Mouse (Mus musculus) intestine, embryonic 15.5 days (tissue): ENCODE data around the gene Olfr1425. TPM values are rescaled to one million over a fixed set of nuclear protein-coding genes. Genes with fewer than 3 reads are reported as not detected.
"Not testable (repeated sequence)": the region's sequence is repeated elsewhere in the genome, so short reads cannot be mapped to it uniquely, and the experiment has no call there.

Experiments
- ATAC-seq: fragments of 200-750 bp; cut with Nextera tagmentation; 2 replicates; pipeline ENCODE4 v1.8.0; 2017; ENCODE audit warnings: moderate TSS enrichment, moderate library complexity
- H3K27ac ChIP-seq: fragments of 300-500 bp; sonication (generic); 2 replicates; pipeline ENCODE4 v1.5.1; 2015; ENCODE audit warnings: mild to moderate bottlenecking, inconsistent platforms
- H3K27me3 ChIP-seq: fragments of 300-500 bp; sonication (generic); replicated peaks from 2 replicates; pipeline ENCODE4 v1.6.1; 2015; ENCODE audit warnings: inconsistent platforms
- H3K36me3 ChIP-seq: fragments of 300-500 bp; sonication (generic); 2 replicates; pipeline ENCODE4 v1.6.1; 2015; ENCODE audit warnings: inconsistent platforms
- H3K4me1 ChIP-seq: fragments of 300-500 bp; sonication (generic); replicated peaks from 2 replicates; pipeline ENCODE4 v1.6.1; 2015; ENCODE audit warnings: inconsistent platforms
- H3K4me2 ChIP-seq: fragments of 300-500 bp; sonication (generic); replicated peaks from 2 replicates; pipeline ENCODE4 v1.6.1; 2015; ENCODE audit warnings: mild to moderate bottlenecking, inconsistent platforms
- H3K4me3 ChIP-seq: fragments of 300-500 bp; sonication (generic); replicated peaks from 2 replicates; pipeline ENCODE4 v1.5.1; 2015; ENCODE audit warnings: inconsistent platforms
- H3K9ac ChIP-seq: fragments of 300-500 bp; sonication (generic); 2 replicates; pipeline ENCODE4 v1.6.1; 2015; ENCODE audit warnings: inconsistent platforms
- H3K9me3 ChIP-seq: fragments of 300-500 bp; sonication (generic); 2 replicates; pipeline ENCODE4 v1.6.1; 2016; ENCODE audit warnings: inconsistent platforms
- WGBS: fragments of 180-500 bp; shearing (Covaris S2); methylation state at CpG from one replicate; pipeline ENCODE4 v1.1.7; 2015; 5-methylcytosine and 5-hydroxymethylcytosine counted together
- polyA plus RNA-seq: library from polyadenylated mRNA; unstranded; fragments of >200 nt; fragmentation: Nextera tagmentation; extraction: Ambion mirVana; gene quantifications from 2 replicates; pipeline ENCODE4 v1.2.1, GENCODE M21; 2015

Olfr1425 gene
- polyA plus RNA-seq = not detected in 2 replicates

GRCm38 (mm10) chr19:12077631-12078030, at the start of gene Olfr1425:
Gene Olfr1425 (minus strand): TSS chr19:12077731.
- H3K4me2 ChIP-seq, H3K27me3 ChIP-seq, H3K27ac ChIP-seq, ATAC-seq, H3K9ac ChIP-seq, H3K36me3 ChIP-seq, H3K9me3 ChIP-seq, H3K4me1 ChIP-seq, H3K4me3 ChIP-seq: not testable (repeated sequence)
- 87% methylated on average over 4 of the region's 4 CpGs for WGBS

GRCm38 (mm10) chr19:12123103-12123502, 45.6 kb upstream of the Olfr1425 start, which contains the start of gene Olfr76:
Gene Olfr76 (minus strand): TSS chr19:12123203.
- Histone ChIP-seq H3K27ac (no peak within 1 kb of the TSS), H3K4me3 (no peak within 1 kb of the TSS), H3K36me3 (no peaks in the 10 kb centered on the region), H3K4me2 (no peak within 1 kb of the TSS), H3K27me3 (no peaks in the 10 kb centered on the region), H3K9ac (no peak within 1 kb of the TSS), H3K4me1 (no peaks in the 10 kb centered on the region), H3K9me3 (no peaks in the 10 kb centered on the region)
- WGBS = 70% methylated on average over 3 of the region's 3 CpGs
- no peak for ATAC-seq

- WGBS = 91% methylated on average over 3 of the region's 3 CpGs
- no peaks in the 10 kb centered on the region for H3K27me3 ChIP-seq
- H3K4me1 ChIP-seq = no peaks in the 10 kb centered on the region
- H3K9ac ChIP-seq = no peak overlapping the region
- no peak overlapping the region for H3K27ac ChIP-seq
- no peak overlapping the region for H3K4me2 ChIP-seq
- no peak for ATAC-seq
- H3K9me3 ChIP-seq = no peaks in the 10 kb centered on the region
- H3K4me3 ChIP-seq = no peak overlapping the region
- H3K36me3 ChIP-seq = no peaks in the 10 kb centered on the region
Measured at GRCm38 (mm10) chr19:12116464-12116863, 38.9 kb upstream of the Olfr1425 start.

GRCm38 (mm10) chr19:12115797-12116196, 38.3 kb upstream of the Olfr1425 start, which contains the start of gene Olfr1428:
Gene Olfr1428 (minus strand): TSS chr19:12115897.
- WGBS = 78% methylated on average over 1 of the region's 1 CpGs
- H3K27me3 ChIP-seq = no peaks in the 10 kb centered on the region
- ATAC-seq = no peak
- no peak within 1 kb of the TSS for H3K4me3 ChIP-seq
- no peaks in the 10 kb centered on the region for H3K9me3 ChIP-seq
- no peak within 1 kb of the TSS for H3K27ac ChIP-seq
- H3K36me3 ChIP-seq = no peaks in the 10 kb centered on the region
- H3K4me1 ChIP-seq = no peaks in the 10 kb centered on the region
- no peak within 1 kb of the TSS for H3K4me2 ChIP-seq
- H3K9ac ChIP-seq = no peak within 1 kb of the TSS

GRCm38 (mm10) chr19:12113807-12114206, 36.3 kb upstream of the Olfr1425 start:
- Histone ChIP-seq H3K9me3 (no peaks in the 10 kb centered on the region), H3K9ac (no peak overlapping the region), H3K4me2 (no peak overlapping the region), H3K27ac (no peak overlapping the region), H3K4me1 (no peaks in the 10 kb centered on the region), H3K27me3 (no peaks in the 10 kb centered on the region), H3K36me3 (no peaks in the 10 kb centered on the region), H3K4me3 (no peak overlapping the region)
- ATAC-seq = no peak
- WGBS = 45% methylated on average over 1 of the region's 1 CpGs

- WGBS = 69% methylated on average over 1 of the region's 1 CpGs
- H3K27ac ChIP-seq = no peak overlapping the region
Measured at GRCm38 (mm10) chr19:12104541-12104940, 27.0 kb upstream of the Olfr1425 start.

GRCm38 (mm10) chr19:12103234-12103633, 25.7 kb upstream of the Olfr1425 start, which contains the start of gene Olfr1427:
Gene Olfr1427 (minus strand): TSS chr19:12103334.
- ATAC-seq = no peak
- WGBS = 96% methylated on average over 2 of the region's 2 CpGs
- H3K4me1 ChIP-seq = no peaks in the 10 kb centered on the region

More at GRCm38 (mm10) chr19:12104541-12104940, 27.0 kb upstream of the Olfr1425 start:
- no peaks in the 10 kb centered on the region for H3K27me3 ChIP-seq
- H3K4me3 ChIP-seq = no peak overlapping the region
- no peak overlapping the region for H3K4me2 ChIP-seq
- no peaks in the 10 kb centered on the region for H3K4me1 ChIP-seq
- ATAC-seq = no peak
- H3K9ac ChIP-seq = no peak overlapping the region
- no peaks in the 10 kb centered on the region for H3K36me3 ChIP-seq
- H3K9me3 ChIP-seq = no peaks in the 10 kb centered on the region

GRCm38 (mm10) chr19:12091913-12092312, 14.4 kb upstream of the Olfr1425 start, which contains the start of gene Olfr1426:
Gene Olfr1426 (minus strand): TSS chr19:12092013.
- 86% methylated on average over 1 of the region's 1 CpGs for WGBS
- no peaks in the 10 kb centered on the region for H3K9me3 ChIP-seq
- no peaks in the 10 kb centered on the region for H3K27me3 ChIP-seq
- H3K4me3 ChIP-seq = no peak within 1 kb of the TSS
- H3K9ac ChIP-seq = no peak within 1 kb of the TSS
- H3K4me1 ChIP-seq = no peaks in the 10 kb centered on the region
- H3K36me3 ChIP-seq = no peaks in the 10 kb centered on the region
- H3K4me2 ChIP-seq = no peak within 1 kb of the TSS
- H3K27ac ChIP-seq = no peak within 1 kb of the TSS
- no peak for ATAC-seq

More at GRCm38 (mm10) chr19:12103234-12103633, 25.7 kb upstream of the Olfr1425 start, which contains the start of gene Olfr1427:
- no peak within 1 kb of the TSS for H3K4me3 ChIP-seq
- no peaks in the 10 kb centered on the region for H3K9me3 ChIP-seq
- H3K9ac ChIP-seq = no peak within 1 kb of the TSS
- no peak within 1 kb of the TSS for H3K27ac ChIP-seq
- H3K36me3 ChIP-seq = no peaks in the 10 kb centered on the region
- no peaks in the 10 kb centered on the region for H3K27me3 ChIP-seq
- no peak within 1 kb of the TSS for H3K4me2 ChIP-seq

DNA sequence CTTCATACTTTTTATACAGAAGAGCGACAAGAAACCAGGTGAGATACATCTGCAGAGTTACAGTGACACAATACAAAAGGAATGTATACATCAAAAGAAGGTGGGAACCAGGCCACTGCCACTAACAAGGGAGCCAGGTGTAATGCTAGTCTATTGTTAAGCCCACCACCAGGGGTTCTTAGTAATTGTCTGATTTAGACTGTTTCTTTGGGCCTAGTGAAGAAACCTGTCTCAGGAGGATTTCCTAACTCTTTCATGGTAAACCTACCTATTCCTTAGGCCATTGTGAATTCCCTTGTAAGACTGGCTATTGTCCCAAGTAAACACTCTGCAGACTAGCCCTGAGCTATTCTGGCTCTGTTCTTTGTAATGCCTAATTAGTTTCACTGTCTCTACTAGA, 8.0 kb downstream of the Olfr1425 start:
- WGBS = 79% methylated on average over 1 of the region's 1 CpGs
- not testable (repeated sequence) for H3K27me3 ChIP-seq, H3K36me3 ChIP-seq, H3K4me1 ChIP-seq, H3K9ac ChIP-seq, H3K27ac ChIP-seq, H3K4me2 ChIP-seq, ATAC-seq, H3K4me3 ChIP-seq, H3K9me3 ChIP-seq

DNA sequence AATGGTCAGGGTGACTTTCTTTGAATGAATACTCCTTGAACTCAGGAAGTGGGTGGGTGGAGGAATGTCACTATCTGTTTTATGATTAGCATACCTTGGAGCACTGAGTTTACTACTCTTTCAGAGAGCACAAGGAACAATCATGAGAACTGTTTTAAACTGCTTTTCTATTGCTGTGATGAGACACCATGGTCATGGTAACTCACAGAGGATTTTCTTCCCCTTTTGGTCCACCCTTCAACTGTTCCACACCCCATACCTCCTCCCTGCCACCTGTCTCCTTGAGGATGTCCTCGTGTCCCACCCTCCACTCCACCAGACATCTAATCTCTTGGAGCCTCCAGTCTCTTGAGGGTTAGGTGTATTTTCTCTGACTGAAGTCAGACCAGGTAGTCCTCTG, 9.7 kb downstream of the Olfr1425 start:
- H3K36me3 ChIP-seq, H3K9ac ChIP-seq: not testable (repeated sequence)
- 70% methylated on average over 1 of the region's 1 CpGs for WGBS

DNA sequence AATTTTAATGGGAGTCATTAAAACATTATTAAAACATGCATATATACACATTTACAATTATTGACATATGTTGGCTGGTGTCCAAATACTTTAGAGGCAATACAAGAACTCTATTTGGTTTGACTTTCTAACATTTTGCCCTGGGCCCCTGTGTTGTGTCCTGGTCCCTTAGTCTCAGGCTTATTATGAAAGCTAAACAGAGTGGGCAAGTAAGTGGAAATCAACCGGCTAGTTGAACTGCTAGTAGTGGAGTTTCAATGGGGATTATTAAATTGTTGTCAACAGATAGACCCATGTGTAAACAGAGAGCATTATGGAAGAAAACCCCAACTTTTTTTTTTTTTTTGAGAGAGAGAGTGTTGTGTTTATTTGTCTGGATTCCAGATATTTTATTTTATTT, 14.9 kb downstream of the Olfr1425 start, which contains the start of gene Olfr1424:
Gene Olfr1424, minus strand, starts transcription at position 101 of the 400 bp plus-strand sequence.
- not testable (repeated sequence) for ATAC-seq, H3K9me3 ChIP-seq, H3K27me3 ChIP-seq, H3K27ac ChIP-seq, H3K4me3 ChIP-seq, H3K4me2 ChIP-seq, H3K36me3 ChIP-seq, H3K4me1 ChIP-seq, H3K9ac ChIP-seq
- 91% methylated on average over 1 of the region's 1 CpGs for whole genome bisulfite sequencing

More for the DNA sequence above, 9.7 kb downstream of the Olfr1425 start:
- not testable (repeated sequence) for H3K4me3 ChIP-seq, H3K4me1 ChIP-seq, H3K9me3 ChIP-seq, H3K27ac ChIP-seq, H3K27me3 ChIP-seq, H3K4me2 ChIP-seq, ATAC-seq

- H3K4me2 ChIP-seq = no peak overlapping the region
- no peak overlapping the region for H3K9ac ChIP-seq
- 83% methylated on average over 5 of the region's 5 CpGs for WGBS
- ATAC-seq = no peak
- H3K4me1 ChIP-seq = no peaks in the 10 kb centered on the region
- no peak overlapping the region for H3K4me3 ChIP-seq
- no peaks in the 10 kb centered on the region for H3K9me3 ChIP-seq
- no peaks in the 10 kb centered on the region for H3K27me3 ChIP-seq
- no peaks in the 10 kb centered on the region for H3K36me3 ChIP-seq
- no peak overlapping the region for H3K27ac ChIP-seq
Measured at GRCm38 (mm10) chr19:12043163-12043562, 34.4 kb downstream of the Olfr1425 start.

DNA sequence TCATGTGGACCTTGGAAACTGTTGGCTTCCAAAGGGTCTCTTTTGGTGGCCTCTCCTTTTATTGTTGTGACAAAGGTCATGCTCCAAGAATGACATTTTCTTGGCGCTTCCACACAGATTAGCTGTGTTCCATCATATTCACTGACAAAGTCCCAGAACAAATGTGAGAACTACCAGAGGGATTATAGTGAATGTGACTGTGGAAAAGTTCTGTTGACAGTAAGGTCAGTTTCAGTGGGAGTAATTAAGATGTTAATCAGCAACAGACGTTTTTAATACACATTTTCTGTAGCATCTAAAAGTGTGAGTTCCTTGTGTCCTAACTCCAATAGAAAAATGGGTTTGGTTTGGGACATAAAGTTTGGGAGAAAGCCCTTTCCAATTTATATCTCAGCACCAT, 36.3 kb downstream of the Olfr1425 start, which contains the start of gene Olfr1423:
Gene Olfr1423, minus strand, starts transcription at position 101 of the 400 bp plus-strand sequence.
- 68% methylated on average over 2 of the region's 2 CpGs for WGBS
- no peak within 1 kb of the TSS for H3K27ac ChIP-seq
- no peak for ATAC-seq
- H3K36me3 ChIP-seq = no peaks in the 10 kb centered on the region
- H3K4me2 ChIP-seq = no peak within 1 kb of the TSS
- H3K4me3 ChIP-seq = no peak within 1 kb of the TSS
- no peaks in the 10 kb centered on the region for H3K27me3 ChIP-seq
- H3K4me1 ChIP-seq = no peaks in the 10 kb centered on the region
- H3K9me3 ChIP-seq = no peaks in the 10 kb centered on the region
- no peak within 1 kb of the TSS for H3K9ac ChIP-seq
